Mouse (Mus musculus) hindbrain, postnatal 0 days (tissue): ENCODE results near the gene Jmjd8. TPM values are rescaled to one million over a fixed set of nuclear protein-coding genes. Genes with fewer than 3 reads are reported as not detected.

ENCODE experiments used
- ATAC-seq: fragments of 200-750 bp; cut with Nextera tagmentation; 2 replicates; pipeline ENCODE4 v1.8.0; 2017; ENCODE audit warnings: mild to moderate bottlenecking, moderate TSS enrichment, moderate library complexity
- DNase-seq: peaks from one replicate; pipeline ENCODE4 v3.0.0-alpha.2; 2015; ENCODE audit warnings: low spot score
- H3K27ac ChIP-seq: fragments of 300-500 bp; sonication (generic); 2 replicates; pipeline ENCODE4 v1.5.1; 2014; ENCODE audit warnings: mild to moderate bottlenecking
- H3K27me3 ChIP-seq: fragments of 300-500 bp; sonication (generic); 2 replicates; pipeline ENCODE4 v1.6.1; 2014; ENCODE audit warnings: low read length, mixed read lengths; ENCODE audit not compliant: insufficient read depth
- H3K36me3 ChIP-seq: fragments of 300-500 bp; sonication (generic); 2 replicates; pipeline ENCODE4 v1.6.1; 2014; ENCODE audit warnings: low read length, mixed read lengths; ENCODE audit not compliant: insufficient read depth
- H3K4me1 ChIP-seq: fragments of 300-500 bp; sonication (generic); 2 replicates; pipeline ENCODE4 v1.6.1; 2014; ENCODE audit warnings: antibody characterized with exemption, low read length, mixed read lengths; ENCODE audit not compliant: insufficient read depth
- H3K4me2 ChIP-seq: fragments of 300-500 bp; sonication (generic); 2 replicates; pipeline ENCODE4 v1.6.1; 2014; ENCODE audit warnings: low read depth, mild to moderate bottlenecking, low read length, moderate library complexity, mixed read lengths
- H3K4me3 ChIP-seq: fragments of 300-500 bp; sonication (generic); 2 replicates; pipeline ENCODE4 v1.5.1; 2014; ENCODE audit warnings: low read length
- H3K9ac ChIP-seq: fragments of 300-500 bp; sonication (generic); replicated peaks from 2 replicates; pipeline ENCODE4 v1.6.1; 2014; ENCODE audit warnings: mild to moderate bottlenecking, low read length, moderate library complexity, mixed read lengths
- H3K9me3 ChIP-seq: fragments of 300-500 bp; sonication (generic); 2 replicates; pipeline ENCODE4 v1.6.1; 2016; ENCODE audit warnings: low read length, mixed read lengths
- CTCF ChIP-seq: IDR thresholded peaks from 2 replicates; pipeline ENCODE4 v1.5.1; 2016; ENCODE audit warnings: antibody characterized with exemption, control low read depth, low read depth
- WGBS: fragments of 180-500 bp; shearing (Covaris S2); extraction: QIAGEN DNeasy Blood & Tissue Kit; methylation state at CpG from one replicate; pipeline ENCODE4 v1.1.7; 2014; 5-methylcytosine and 5-hydroxymethylcytosine counted together
- polyA plus RNA-seq: library from polyadenylated mRNA; unstranded; fragments of >200 nt; fragmentation: Nextera tagmentation; extraction: Ambion mirVana; gene quantifications from 2 replicates; pipeline ENCODE4 v1.2.1, GENCODE M21; 2015
- total RNA-seq: library from RNA; depleted of rRNA; stranded (reverse); fragments of >200 nt; gene quantifications from 2 replicates; pipeline ENCODE4 v1.2.3, GENCODE M21; 2014

Gene Jmjd8
- total and polyA plus RNA-seq, 2 experiments from 2014 or later, result 38.6 to 61.0 TPM

DNA sequence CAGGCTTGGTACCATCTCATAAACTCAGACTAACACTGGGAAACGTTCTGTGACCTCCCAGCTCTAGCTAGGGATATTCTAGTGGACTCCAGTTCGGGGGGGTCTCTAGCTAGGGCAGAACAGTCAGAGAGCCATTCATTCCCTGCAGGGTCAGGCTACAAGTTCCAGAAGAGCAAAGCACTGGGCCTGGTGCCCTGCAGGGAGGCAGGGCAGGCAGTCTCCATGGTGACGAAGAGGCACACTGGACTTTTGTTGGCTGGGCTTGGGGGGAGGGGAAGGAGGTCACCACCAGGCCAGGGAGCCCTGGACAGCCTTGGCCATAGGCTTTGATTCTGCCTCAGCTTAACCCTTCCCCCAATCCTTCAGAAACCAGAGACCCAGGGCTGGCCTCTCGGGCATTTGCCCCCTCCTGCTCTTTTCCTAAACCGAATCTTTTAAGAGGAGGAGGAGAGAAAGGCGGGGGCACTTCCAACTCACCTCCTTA, 33.0 kb upstream of the Jmjd8 start, which contains the start of gene AC134908.4:
Gene AC134908.4 (minus strand): TSS at position 51 of the 484 bp plus-strand sequence.
- Histone ChIP-seq H3K4me3 (peak within 1 kb of the TSS; percentile 58), H3K9ac (peak within 1 kb of the TSS; percentile 60), H3K36me3 (no peaks in the 10 kb centered on the region), H3K27ac (peak within 1 kb of the TSS; percentile 94), H3K9me3 (no peaks in the 10 kb centered on the region), H3K27me3 (no peaks in the 10 kb centered on the region), H3K4me1 (peaks cover 19% of the 10 kb centered on the region; the same call in 1 of the 2 replicates), H3K4me2 (peak within 1 kb of the TSS; percentile 75)
- TF ChIP-seq CTCF, result no peak
- DNase-seq (peak; percentile 79), ATAC-seq (peak; percentile 70)
- WGBS, result 8% methylated on average over 6 of the region's 6 CpGs

DNA sequence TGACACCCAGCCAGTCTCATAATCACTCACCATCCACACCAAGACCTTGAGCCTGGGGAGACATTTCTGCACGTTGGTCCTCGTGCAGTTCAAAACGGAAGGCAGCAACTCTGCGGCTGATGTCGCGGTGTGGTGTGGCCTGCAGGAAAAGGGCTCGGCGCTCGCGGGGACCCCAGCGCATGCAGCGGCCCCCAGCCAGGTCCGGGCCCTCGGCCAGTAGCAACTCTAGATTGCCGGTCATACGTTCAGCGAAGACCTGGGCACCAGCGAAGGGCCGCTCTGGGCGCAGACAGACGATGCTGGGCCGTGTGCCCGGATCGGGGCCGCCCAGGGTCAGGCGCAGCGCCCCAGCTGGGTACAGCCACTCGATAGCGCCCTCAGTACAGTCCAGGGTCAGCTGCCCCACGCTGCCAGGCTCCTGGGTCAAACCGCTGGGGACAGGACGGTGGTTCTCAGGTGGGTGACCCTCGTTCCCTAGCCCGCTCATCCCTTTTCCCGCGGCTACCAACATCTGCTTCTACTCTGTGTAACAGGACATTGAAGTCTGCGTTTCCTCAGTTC, 32.4 kb upstream of the Jmjd8 start:
- Histone ChIP-seq H3K27ac (peak overlapping the region; percentile 79), H3K9ac (peak overlapping the region; percentile 60), H3K4me1 (peaks cover 19% of the 10 kb centered on the region; the same call in 1 of the 2 replicates), H3K9me3 (no peaks in the 10 kb centered on the region), H3K27me3 (no peaks in the 10 kb centered on the region), H3K4me3 (peak overlapping the region; percentile 58), H3K36me3 (no peaks in the 10 kb centered on the region), H3K4me2 (peak overlapping the region; percentile 75)
- 3% methylated on average over 37 of the region's 37 CpGs for WGBS
- DNase-seq, result peak; percentile 34
- ATAC-seq, result no peak
- TF ChIP-seq CTCF, result no peak

DNA sequence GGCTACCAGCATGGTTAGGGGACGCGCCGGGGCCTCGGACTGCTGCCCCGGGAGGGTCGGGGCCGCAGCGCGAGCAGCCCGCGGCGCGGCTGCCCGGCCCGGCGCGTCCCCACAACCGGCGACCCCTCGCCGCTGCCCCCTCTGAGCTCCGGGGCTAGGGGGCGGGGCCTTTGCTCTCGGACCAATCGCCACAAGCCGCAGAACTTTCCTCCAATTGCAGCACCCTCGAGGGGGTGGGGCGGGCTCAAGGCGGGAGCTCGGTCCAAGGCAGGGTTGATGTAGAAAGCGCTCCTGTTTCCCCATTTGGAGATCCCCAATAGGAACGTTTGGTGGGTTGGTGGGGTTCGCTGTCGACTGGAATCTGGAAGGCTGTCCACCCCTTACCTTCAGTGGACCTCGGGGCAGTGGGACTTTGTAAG, 31.7 kb upstream of the Jmjd8 start, which contains the start of gene Metrn:
Gene Metrn (minus strand): TSS at position 186 of the 419 bp plus-strand sequence.
- 1% methylated on average over 35 of the region's 35 CpGs for WGBS
- peak within 1 kb of the TSS; percentile 60 for H3K9ac ChIP-seq
- ATAC-seq (peak; percentile 75), DNase-seq (peak; percentile 88)
- H3K4me3 ChIP-seq, result peak within 1 kb of the TSS; percentile 58
- peak within 1 kb of the TSS; percentile 75 for H3K4me2 ChIP-seq
- H3K4me1 ChIP-seq, result peaks cover 19% of the 10 kb centered on the region; the same call in 1 of the 2 replicates
- TF ChIP-seq CTCF, result no peak
- peak within 1 kb of the TSS; percentile 79 for H3K27ac ChIP-seq
- no peaks in the 10 kb centered on the region for H3K27me3 ChIP-seq
- no peaks in the 10 kb centered on the region for H3K36me3 ChIP-seq
- no peaks in the 10 kb centered on the region for H3K9me3 ChIP-seq

DNA sequence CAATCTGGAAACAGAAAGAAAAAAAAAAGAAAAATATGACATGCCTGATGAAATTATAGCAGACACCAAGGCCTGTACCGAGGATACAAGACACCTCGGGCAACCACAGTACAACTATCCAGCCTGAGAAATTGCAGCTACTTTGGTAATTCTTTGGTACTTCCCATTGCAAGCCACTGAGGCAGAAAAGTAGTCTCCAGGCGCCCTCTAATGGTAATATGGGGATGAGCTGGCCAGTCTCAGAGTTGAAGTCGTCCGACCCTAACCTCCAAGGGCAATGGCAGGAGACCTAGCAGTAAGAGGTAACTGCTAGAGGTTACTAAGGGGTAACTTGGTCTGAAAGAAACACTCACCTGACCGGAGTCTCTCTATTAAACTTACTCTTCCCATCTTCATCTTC, 27.6 kb upstream of the Jmjd8 start:
- H3K27ac ChIP-seq, result no peak overlapping the region
- ATAC-seq, result peak; percentile 38
- peak; percentile 86 for DNase-seq
- no peak overlapping the region for H3K4me2 ChIP-seq
- no peaks in the 10 kb centered on the region for H3K27me3 ChIP-seq
- WGBS, result 6% methylated on average over 6 of the region's 6 CpGs
- H3K4me1 ChIP-seq, result peaks cover 20% of the 10 kb centered on the region; the same call in 1 of the 2 replicates
- no peak overlapping the region for H3K4me3 ChIP-seq
- peak; percentile 86 for TF ChIP-seq CTCF
- no peaks in the 10 kb centered on the region for H3K9me3 ChIP-seq
- no peak overlapping the region for H3K9ac ChIP-seq
- H3K36me3 ChIP-seq, result no peaks in the 10 kb centered on the region

DNA sequence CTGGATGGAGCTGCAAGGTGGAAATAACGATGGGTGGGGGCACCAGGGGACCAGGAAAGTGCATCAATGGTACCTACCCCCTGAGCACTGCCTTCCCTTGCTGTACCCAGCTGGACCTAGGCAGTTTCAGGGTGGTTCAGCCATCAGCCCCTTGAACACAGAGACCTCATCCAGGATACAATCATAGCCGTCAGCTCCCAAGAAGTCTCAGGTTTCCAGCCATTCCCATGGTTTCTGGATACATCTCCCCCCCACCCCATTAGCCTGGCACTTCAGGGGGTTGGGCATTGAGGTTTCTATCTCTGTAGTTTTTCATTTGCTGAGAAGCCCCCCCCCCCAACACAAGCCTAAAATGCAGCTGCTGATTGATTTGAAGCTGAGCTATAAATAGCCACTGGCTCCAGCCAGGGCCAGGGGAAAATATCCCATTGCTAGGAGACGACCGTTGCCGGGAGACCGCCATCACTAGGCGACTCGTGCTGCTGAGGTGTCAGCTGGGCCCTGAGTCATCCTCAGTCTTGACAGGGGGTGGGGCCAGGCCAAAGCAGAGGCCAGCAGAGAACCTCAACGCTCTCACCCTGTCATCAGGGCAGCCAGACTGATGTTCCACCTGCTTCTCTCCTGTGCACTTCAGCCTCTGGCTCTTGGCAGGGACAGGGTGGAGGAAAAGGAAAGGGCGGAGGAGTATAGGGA, 25.7 kb upstream of the Jmjd8 start:
- DNase-seq, result peak; percentile 92
- TF ChIP-seq CTCF, result no peak
- peak; percentile 94 for ATAC-seq
- Histone ChIP-seq H3K4me2 (peak overlapping the region; percentile 32), H3K27ac (peak overlapping the region; percentile 77), H3K9ac (no peak overlapping the region), H3K4me1 (0 out of 2 replicates have a peak, but pooled peaks cover 9% of the 10 kb centered on the region), H3K4me3 (no peak overlapping the region), H3K9me3 (no peaks in the 10 kb centered on the region), H3K27me3 (no peaks in the 10 kb centered on the region), H3K36me3 (no peaks in the 10 kb centered on the region)
- WGBS, result 6% methylated on average over 10 of the region's 10 CpGs

DNA sequence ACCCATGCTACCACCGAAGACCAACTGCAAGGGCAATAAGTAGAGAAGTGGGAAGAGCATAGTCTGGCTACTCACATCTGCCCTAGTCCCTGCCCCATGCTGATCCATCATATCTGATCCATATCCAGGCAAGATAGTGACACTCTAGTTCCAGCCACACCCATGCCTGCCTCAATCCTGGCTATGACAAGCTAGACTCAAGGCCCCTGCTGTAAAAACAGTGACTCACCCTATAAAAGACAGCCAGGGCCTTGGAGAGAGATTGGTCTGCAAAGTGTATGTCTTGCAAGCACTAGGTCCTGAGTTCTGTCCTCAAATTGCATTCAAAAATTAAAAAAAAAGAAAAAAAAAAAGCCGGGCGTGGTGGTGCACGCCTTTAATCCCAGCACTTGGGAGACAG, 22.2 kb upstream of the Jmjd8 start:
- 95% methylated on average over 4 of the region's 4 CpGs for WGBS
- H3K27ac ChIP-seq, result no peak overlapping the region
- no peak for TF ChIP-seq CTCF
- ATAC-seq, result no peak
- no peak for DNase-seq
- peaks cover 24% of the 10 kb centered on the region for H3K4me1 ChIP-seq
- no peaks in the 10 kb centered on the region for H3K9me3 ChIP-seq
- no peak overlapping the region for H3K4me3 ChIP-seq
- no peak overlapping the region for H3K9ac ChIP-seq
- H3K27me3 ChIP-seq, result no peaks in the 10 kb centered on the region
- no peaks in the 10 kb centered on the region for H3K36me3 ChIP-seq
- H3K4me2 ChIP-seq, result no peak overlapping the region
